Mouse (Mus musculus) G1E (cell line): ENCODE measurements at regions not wholly inside any gene's neighbourhood (a gene's known extent, or its start where the extent isn't known, plus 50 kb on each side); places are given as distances from the start of the nearest gene placed in this dataset.
"Not testable (repeated sequence)": the region's sequence is repeated elsewhere in the genome, so short reads cannot be mapped to it uniquely, and the experiment has no call there.

Experiments
- ATAC-seq: 2 replicates; pipeline ENCODE4 v1.8.0; 2016; ENCODE audit warnings: mild to moderate bottlenecking; ENCODE audit not compliant: insufficient number of reproducible peaks, poor library complexity, low FRiP score, severe bottlenecking; ENCODE audit errors: extremely low read depth
- DNase-seq: peaks from one replicate; pipeline ENCODE4 v3.0.0; 2012; ENCODE audit warnings: low spot score
- H3K27me3 ChIP-seq: 2 replicates; pipeline ENCODE4 v1.6.1; 2012; ENCODE audit warnings: mild to moderate bottlenecking, low read length, inconsistent platforms; ENCODE audit not compliant: insufficient read depth
- H3K36me3 ChIP-seq: replicated peaks from 2 replicates; pipeline ENCODE3; 2012; ENCODE audit warnings: mild to moderate bottlenecking, inconsistent platforms
- H3K4me1 ChIP-seq: 2 replicates; pipeline ENCODE4 v1.6.1; 2012; ENCODE audit warnings: low read depth, low read length, inconsistent platforms, mixed read lengths; ENCODE audit not compliant: insufficient read depth
- H3K4me3 ChIP-seq: 2 replicates; pipeline ENCODE4 v1.5.1; 2012; ENCODE audit warnings: low read depth, mild to moderate bottlenecking, inconsistent platforms, low read length, moderate library complexity, mixed read lengths
- H3K9me3 ChIP-seq: replicated peaks from 2 replicates; pipeline ENCODE4 v1.6.1; 2012; ENCODE audit warnings: inconsistent platforms
- CTCF ChIP-seq: IDR thresholded peaks from 2 replicates; pipeline ENCODE4 v1.5.1; 2012; ENCODE audit warnings: low read depth, low read length, inconsistent platforms, mixed read lengths
- GATA1 ChIP-seq: IDR thresholded peaks from 2 replicates; pipeline ENCODE4 v1.6.1; 2012; ENCODE audit warnings: borderline replicate concordance, low read length, inconsistent platforms, mixed read lengths
- GATA2 ChIP-seq: IDR thresholded peaks from 2 replicates; pipeline ENCODE4 v1.6.1; 2012; ENCODE audit warnings: low read depth, low read length, inconsistent platforms, borderline replicate concordance
- POLR2AphosphoS5 ChIP-seq: IDR thresholded peaks from 2 replicates; pipeline ENCODE4 v1.6.1; 2012; ENCODE audit warnings: low read depth, low read length, inconsistent platforms; ENCODE audit not compliant: insufficient replicate concordance
- TAL1 ChIP-seq: conservative IDR thresholded peaks from 2 replicates; pipeline ENCODE4 v1.6.1; 2012; ENCODE audit warnings: low read depth, low read length, inconsistent platforms, mixed read lengths

DNA sequence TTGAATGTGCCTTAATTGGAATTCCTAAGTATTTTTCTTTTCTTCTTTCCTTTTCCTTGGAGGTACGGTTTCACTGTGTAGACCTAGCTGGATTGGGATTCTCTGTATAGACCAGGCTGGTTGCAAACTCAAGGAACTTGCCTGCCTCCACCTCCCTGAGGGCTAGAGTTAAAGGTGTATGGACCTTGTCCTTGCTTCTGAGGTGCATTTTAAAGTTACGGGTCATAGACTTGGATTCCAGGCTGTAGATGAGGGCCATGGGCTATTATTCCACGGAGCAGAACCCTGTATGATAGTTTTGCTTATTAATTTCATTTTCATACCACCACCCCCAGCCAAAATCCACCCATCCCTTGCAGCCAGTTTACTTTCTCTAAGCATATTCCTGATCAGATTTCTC is 50.7 kb upstream of the Wdr26 start:
- Histone ChIP-seq H3K36me3 (no peaks in the 10 kb centered on the region), H3K9me3 (no peaks in the 10 kb centered on the region), H3K4me3 (no peak overlapping the region), H3K4me1 (peaks cover 46% of the 10 kb centered on the region), H3K27me3 (no peaks in the 10 kb centered on the region)
- DNase-seq (no peak), ATAC-seq (no peak)
- TF ChIP-seq POLR2AphosphoS5 (no peak), TAL1 (no peak), GATA1 (no peak), GATA2 (no peak), CTCF (no peak)

DNA sequence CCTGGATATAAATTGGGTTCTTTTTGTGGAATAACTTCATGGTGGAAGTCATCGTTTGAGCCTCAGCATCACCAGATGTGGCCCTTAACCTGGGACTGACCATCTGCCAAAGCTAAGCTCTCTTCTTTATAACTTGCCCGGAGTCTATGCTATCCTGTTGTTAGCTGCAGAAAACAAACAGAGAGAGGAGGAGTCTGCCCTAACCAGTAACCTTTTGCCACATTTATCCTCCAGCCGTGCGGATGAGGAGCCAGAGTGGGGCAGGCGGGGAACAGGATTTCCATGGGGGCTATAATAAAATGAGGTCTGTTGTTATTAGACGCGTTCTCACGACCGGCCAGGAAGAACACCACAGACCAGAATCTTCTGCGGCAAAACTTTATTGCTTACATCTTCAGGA is 51.4 kb upstream of the Wdr26 start:
- ATAC-seq (no peak), DNase-seq (no peak)
- Histone ChIP-seq H3K36me3 (no peaks in the 10 kb centered on the region), H3K4me3 (no peak overlapping the region), H3K9me3 (no peaks in the 10 kb centered on the region), H3K27me3 (no peaks in the 10 kb centered on the region), H3K4me1 (peaks cover 39% of the 10 kb centered on the region)
- TF ChIP-seq GATA2 (no peak), TAL1 (no peak), GATA1 (no peak), POLR2AphosphoS5 (no peak), CTCF (no peak)

DNA sequence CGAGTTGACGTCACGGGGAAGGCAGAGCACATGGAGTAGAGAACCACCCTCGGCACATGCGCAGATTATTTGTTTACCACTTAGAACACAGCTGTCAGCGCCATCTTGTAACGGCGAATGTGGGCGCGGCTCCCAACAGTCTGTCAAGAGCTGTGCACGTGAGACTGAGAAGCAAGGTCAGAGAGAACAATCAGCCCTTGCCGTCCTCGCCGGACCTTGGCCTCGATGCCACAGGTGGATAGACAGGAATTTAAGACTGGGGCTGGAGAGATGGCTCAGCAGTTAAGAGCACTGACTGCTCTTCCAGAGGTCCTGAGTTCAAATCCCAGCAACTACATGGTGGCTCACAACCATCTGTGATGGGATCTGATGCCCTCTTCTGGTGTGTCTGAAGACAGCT is 58.7 kb upstream of the Wdr26 start:
- not testable (repeated sequence) for ATAC-seq, H3K9me3 ChIP-seq, H3K36me3 ChIP-seq, H3K4me3 ChIP-seq, DNase-seq
- H3K27me3 ChIP-seq: peaks cover 16% of the 10 kb centered on the region
- H3K4me1 ChIP-seq: peaks cover 15% of the 10 kb centered on the region; the same call in 1 of the 2 replicates

DNA sequence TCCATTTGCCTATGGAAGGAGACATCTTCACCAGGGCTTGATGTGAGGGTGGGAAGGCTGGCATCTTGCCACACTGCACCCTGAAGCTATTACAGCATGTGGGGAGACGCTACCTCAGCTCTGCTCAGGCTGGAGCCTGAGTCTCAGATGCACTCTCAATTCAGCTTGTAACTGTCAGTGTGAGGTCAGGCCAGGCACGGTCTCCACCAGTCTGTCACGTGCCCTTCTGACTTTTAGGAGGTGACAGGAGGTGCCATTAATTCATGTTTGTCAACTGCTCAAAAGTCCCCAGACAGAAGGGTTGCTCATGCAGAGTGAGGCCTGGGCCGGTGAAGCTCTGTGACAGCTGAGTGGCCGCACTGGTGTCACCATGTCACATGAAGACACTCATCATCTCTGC is 59.4 kb upstream of the Wdr26 start:
- TF ChIP-seq GATA1 (no peak), POLR2AphosphoS5 (no peak), CTCF (no peak), GATA2 (no peak), TAL1 (no peak)
- Histone ChIP-seq H3K27me3 (peaks cover 16% of the 10 kb centered on the region), H3K36me3 (no peaks in the 10 kb centered on the region), H3K4me3 (no peak overlapping the region), H3K4me1 (peaks cover 15% of the 10 kb centered on the region; the same call in 1 of the 2 replicates), H3K9me3 (peaks cover 2% of the 10 kb centered on the region)
- DNase-seq (no peak), ATAC-seq (no peak)

DNA sequence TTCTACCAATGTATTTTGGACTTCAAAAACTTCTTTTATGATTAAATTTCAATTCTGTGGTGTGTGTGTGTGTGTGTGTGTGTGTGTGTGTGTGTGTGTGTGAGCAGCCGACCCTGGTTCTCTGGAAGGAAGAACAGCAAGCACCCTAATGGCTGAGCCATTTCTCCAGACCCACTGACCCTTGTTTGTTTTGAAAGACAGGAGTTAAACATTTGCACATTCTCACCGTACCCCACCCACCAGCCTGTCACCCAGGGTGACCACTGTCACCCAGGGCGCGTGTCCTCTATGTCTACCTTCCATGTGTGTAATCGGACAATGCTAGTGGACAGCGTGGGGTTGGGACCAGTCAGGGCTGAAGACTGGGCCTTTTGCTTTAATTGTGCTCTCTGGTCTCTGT is 60.0 kb upstream of the Wdr26 start:
- H3K27me3 ChIP-seq: peaks cover 18% of the 10 kb centered on the region
- DNase-seq: peak; percentile 19
- peaks cover 15% of the 10 kb centered on the region; the same call in 1 of the 2 replicates for H3K4me1 ChIP-seq
- H3K36me3 ChIP-seq: no peaks in the 10 kb centered on the region
- ATAC-seq: no peak
- H3K9me3 ChIP-seq: peaks cover 2% of the 10 kb centered on the region
- TF ChIP-seq CTCF: no peak
- no peak for TF ChIP-seq POLR2AphosphoS5
- no peak for TF ChIP-seq GATA2
- no peak for TF ChIP-seq TAL1
- no peak for TF ChIP-seq GATA1
- no peak overlapping the region for H3K4me3 ChIP-seq

DNA sequence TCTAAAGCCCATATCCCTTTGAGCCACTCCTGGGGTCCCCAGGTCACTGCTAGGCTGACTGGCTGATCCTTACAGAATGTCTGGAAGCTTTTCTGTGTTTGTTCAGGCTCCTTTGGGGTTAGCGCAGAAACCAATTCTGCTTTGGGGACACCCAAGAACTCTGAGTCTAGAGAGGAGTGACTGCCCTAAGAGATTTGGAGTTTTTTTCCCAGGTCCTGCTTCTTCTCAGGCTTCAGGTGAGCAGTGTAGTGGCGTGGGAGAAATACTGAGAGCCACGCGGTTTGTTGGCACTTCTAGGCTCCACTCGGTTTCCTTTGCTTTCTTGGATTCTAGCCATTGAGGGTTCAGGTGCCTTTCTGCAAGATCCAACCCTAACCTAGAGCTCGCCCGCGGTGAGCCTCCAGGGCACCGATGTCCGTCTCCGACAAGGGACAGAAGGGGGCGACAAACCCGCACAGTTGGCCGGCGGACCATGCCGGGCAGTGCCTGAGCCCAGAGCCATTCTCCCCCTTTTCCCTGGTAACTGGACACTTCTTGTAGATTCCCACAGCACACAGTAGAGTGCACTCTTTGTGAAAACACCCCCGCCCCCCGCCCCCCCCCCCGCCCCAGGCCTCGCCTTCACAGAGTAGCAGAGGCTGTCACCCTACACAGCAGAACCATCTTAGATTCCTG is 61.0 kb upstream of the Wdr26 start:
- Histone ChIP-seq H3K9me3 (peaks cover 2% of the 10 kb centered on the region), H3K36me3 (no peaks in the 10 kb centered on the region), H3K4me3 (no peak overlapping the region), H3K27me3 (peaks cover 22% of the 10 kb centered on the region), H3K4me1 (peaks cover 15% of the 10 kb centered on the region; the same call in 1 of the 2 replicates)
- DNase-seq: peak; percentile 18
- ATAC-seq: peak; percentile 60; the same call in 1 of the 2 replicates
- TF ChIP-seq CTCF (peak; percentile 23; the same call in 1 of the 2 replicates), GATA1 (no peak)
